Mouse (Mus musculus): Measurements from ENCODE around the gene Zfp825. TPM values are rescaled to one million over a fixed set of nuclear protein-coding genes. Genes with fewer than 3 reads are reported as not detected.

Zfp825 gene
- total RNA-seq, 2 experiments from 2014 or later = 6.3 to 6.8 TPM

Other genes starting within 250 kb of the Zfp825 start
- gene Ahrr, start 201.7 kb downstream of the Zfp825 start, total RNA-seq (2021) = 1 to 10 TPM in 1 of 2 experiments, under 1 TPM in 1; 0.86 to 1.2 TPM
- 10 to 100 TPM; 76.3 to 76.6 TPM for gene Pdcd6, start 176.4 kb downstream of the Zfp825 start, total RNA-seq (2021)
- 100 to 1,000 TPM; 269 to 280 TPM for gene Sdha, start 143.7 kb downstream of the Zfp825 start, total RNA-seq (2021)
- gene Ccdc127, start 143.7 kb downstream of the Zfp825 start, total RNA-seq (2021) = 10 to 100 TPM; 64.6 to 64.9 TPM
- gene Lrrc14b, start 130.0 kb downstream of the Zfp825 start, total RNA-seq (2021) = not detected
- gene Zfp72, start 103.2 kb downstream of the Zfp825 start, total RNA-seq (2021) = 1 to 10 TPM; 3.5 to 4.9 TPM
- gene Ftl1-ps1, start 94.3 kb downstream of the Zfp825 start, total RNA-seq (2021) = 100 to 1,000 TPM; 268 to 279 TPM
- gene Erap1, start 145.6 kb upstream of the Zfp825 start, total RNA-seq (2021) = 10 to 100 TPM in 1 of 2 experiments, 1 to 10 TPM in 1; 6.4 to 15.7 TPM